Mouse (Mus musculus) heart, embryonic 13.5 days (tissue): ENCODE data around the gene Vmn2r62. TPM values are rescaled to one million over a fixed set of nuclear protein-coding genes. Genes with fewer than 3 reads are reported as not detected.
"Not testable (repeated sequence)": the region's sequence is repeated elsewhere in the genome, so short reads cannot be mapped to it uniquely, and the experiment has no call there.

Source experiments
- ATAC-seq: fragments of 200-750 bp; cut with Nextera tagmentation; 2 replicates; pipeline ENCODE4 v1.8.0; 2017; ENCODE audit warnings: moderate TSS enrichment; ENCODE audit not compliant: insufficient number of reproducible peaks, low FRiP score, low TSS enrichment; ENCODE audit errors: extremely low read depth
- H3K27ac ChIP-seq: fragments of 300-500 bp; sonication (generic); replicated peaks from 2 replicates; pipeline ENCODE4 v1.5.1; 2015; ENCODE audit warnings: moderate library complexity, mild to moderate bottlenecking, inconsistent platforms
- H3K27me3 ChIP-seq: fragments of 300-500 bp; sonication (generic); replicated peaks from 2 replicates; pipeline ENCODE4 v1.6.1; 2015; ENCODE audit warnings: mild to moderate bottlenecking, inconsistent platforms
- H3K36me3 ChIP-seq: fragments of 300-500 bp; sonication (generic); 2 replicates; pipeline ENCODE4 v1.6.1; 2015; ENCODE audit warnings: mild to moderate bottlenecking, inconsistent platforms
- H3K4me1 ChIP-seq: fragments of 300-500 bp; sonication (generic); 2 replicates; pipeline ENCODE4 v1.6.1; 2015; ENCODE audit warnings: inconsistent platforms
- H3K4me2 ChIP-seq: fragments of 300-500 bp; sonication (generic); 2 replicates; pipeline ENCODE4 v1.6.1; 2015; ENCODE audit warnings: inconsistent platforms, mild to moderate bottlenecking, moderate library complexity
- H3K4me3 ChIP-seq: fragments of 300-500 bp; sonication (generic); 2 replicates; pipeline ENCODE4 v1.5.1; 2015; ENCODE audit warnings: moderate library complexity, mild to moderate bottlenecking, inconsistent platforms
- H3K9ac ChIP-seq: fragments of 300-500 bp; sonication (generic); 2 replicates; pipeline ENCODE4 v1.6.1; 2015; ENCODE audit warnings: inconsistent platforms, mild to moderate bottlenecking, moderate library complexity
- H3K9me3 ChIP-seq: fragments of 300-500 bp; sonication (generic); 2 replicates; pipeline ENCODE4 v1.6.1; 2016; ENCODE audit warnings: inconsistent platforms
- WGBS: fragments of 180-500 bp; shearing (Covaris S2); methylation state at CpG from one replicate; pipeline ENCODE4 v1.1.7; 2015; ENCODE audit warnings: mixed read lengths; 5-methylcytosine and 5-hydroxymethylcytosine counted together
- polyA plus RNA-seq: library from polyadenylated mRNA; unstranded; fragments of >200 nt; fragmentation: Nextera tagmentation; extraction: Ambion mirVana; gene quantifications from 2 replicates; pipeline ENCODE4 v1.2.1, GENCODE M21; 2015

The Vmn2r62 gene
- polyA plus RNA-seq: not detected in 2 replicates

- H3K4me1 ChIP-seq, H3K9ac ChIP-seq, H3K4me3 ChIP-seq, H3K9me3 ChIP-seq, H3K36me3 ChIP-seq, ATAC-seq, H3K27ac ChIP-seq, H3K27me3 ChIP-seq, H3K4me2 ChIP-seq: not testable (repeated sequence)
- no CpG with 5 or more reads among the region's 1 CpGs for WGBS
These were observed at the start of gene Vmn2r62 for GRCm38 (mm10) chr7:42793425-42793824. Gene Vmn2r62 (minus strand): TSS chr7:42793525.

- not testable (repeated sequence) for H3K9ac ChIP-seq, H3K9me3 ChIP-seq, H3K36me3 ChIP-seq, H3K27ac ChIP-seq, ATAC-seq, H3K4me3 ChIP-seq, H3K27me3 ChIP-seq, H3K4me2 ChIP-seq, H3K4me1 ChIP-seq
These were observed 45.0 kb upstream of the Vmn2r62 start for GRCm38 (mm10) chr7:42838366-42838765.

GRCm38 (mm10) chr7:42832221-42832620 lies 38.9 kb upstream of the Vmn2r62 start:
- WGBS: 57% methylated on average over 3 of the region's 3 CpGs
- Histone ChIP-seq H3K9ac (no peak overlapping the region), H3K4me1 (no peaks in the 10 kb centered on the region), H3K4me2 (no peak overlapping the region), H3K27ac (no peak overlapping the region), H3K27me3 (no peaks in the 10 kb centered on the region), H3K9me3 (peaks cover 25% of the 10 kb centered on the region), H3K4me3 (no peak overlapping the region), H3K36me3 (no peaks in the 10 kb centered on the region)
- ATAC-seq: no peak

GRCm38 (mm10) chr7:42749836-42750235 lies 43.5 kb downstream of the Vmn2r62 start:
- Histone ChIP-seq H3K4me2 (no peak overlapping the region), H3K4me3 (no peak overlapping the region), H3K27ac (no peak overlapping the region), H3K9ac (no peak overlapping the region), H3K9me3 (0 out of 2 replicates have a peak, but pooled peaks cover 4% of the 10 kb centered on the region), H3K36me3 (no peaks in the 10 kb centered on the region), H3K4me1 (no peaks in the 10 kb centered on the region), H3K27me3 (no peaks in the 10 kb centered on the region)
- 38% methylated on average over 20 of the region's 20 CpGs for WGBS
- ATAC-seq: no peak

GRCm38 (mm10) chr7:42738536-42739210 lies 54.7 kb downstream of the Vmn2r62 start:
- Histone ChIP-seq H3K27me3 (no peaks in the 10 kb centered on the region), H3K4me2 (no peak overlapping the region), H3K27ac (no peak overlapping the region), H3K9ac (no peak overlapping the region), H3K36me3 (no peaks in the 10 kb centered on the region), H3K9me3 (peaks cover 23% of the 10 kb centered on the region), H3K4me3 (no peak overlapping the region), H3K4me1 (no peaks in the 10 kb centered on the region)
- WGBS: 78% methylated on average over 10 of the region's 10 CpGs
- ATAC-seq: no peak

- H3K4me2 ChIP-seq, H3K36me3 ChIP-seq, ATAC-seq, H3K27me3 ChIP-seq, H3K9me3 ChIP-seq, H3K27ac ChIP-seq, H3K4me3 ChIP-seq, H3K4me1 ChIP-seq, H3K9ac ChIP-seq: not testable (repeated sequence)
- 74% methylated on average over 4 of the region's 4 CpGs for WGBS
These were observed 66.4 kb downstream of the Vmn2r62 start, which contains the start of gene Gm17067 for GRCm38 (mm10) chr7:42726917-42727316. Gene Gm17067 (minus strand): TSS chr7:42727017.

Other genes starting within 250 kb of the Vmn2r62 start
- not detected in 2 replicates for gene Gm21028, start 214.9 kb downstream of the Vmn2r62 start, polyA plus RNA-seq
- gene Zfp977, start 201.0 kb downstream of the Vmn2r62 start, polyA plus RNA-seq: 1.3 and 1.5 TPM in 2 replicates
- 1.7 and 2.4 TPM in 2 replicates for gene Zfp976, start 150.9 kb downstream of the Vmn2r62 start, polyA plus RNA-seq
- 5.9 and 6.9 TPM in 2 replicates for gene Zfp975, start 100.8 kb downstream of the Vmn2r62 start, polyA plus RNA-seq
- not detected in 2 replicates for gene Gm17067, start 66.5 kb downstream of the Vmn2r62 start, polyA plus RNA-seq
- gene Gm2381, start 73.7 kb upstream of the Vmn2r62 start, polyA plus RNA-seq: not detected in 2 replicates
- not detected in 2 replicates for gene Vmn2r63, start 140.3 kb upstream of the Vmn2r62 start, polyA plus RNA-seq
- gene Gm9268, start 225.2 kb upstream of the Vmn2r62 start, polyA plus RNA-seq: not detected in 2 replicates